Mouse (Mus musculus) heart, adult 2 months (tissue): Measurements from ENCODE around the gene Efna1.

Source experiments
- CTCF ChIP-seq: fragments of 200-600 bp; IDR thresholded peaks from 2 replicates; pipeline ENCODE4 v1.8.1; 2022; ENCODE audit warnings: antibody characterized with exemption, mild to moderate bottlenecking, moderate library complexity
- POLR2A ChIP-seq: fragments of 200-500 bp; IDR thresholded peaks from 2 replicates; pipeline ENCODE4 v1.6.1; 2011; ENCODE audit warnings: mild to moderate bottlenecking, low read depth, low read length, control low read depth; ENCODE audit not compliant: insufficient read depth

DNA sequence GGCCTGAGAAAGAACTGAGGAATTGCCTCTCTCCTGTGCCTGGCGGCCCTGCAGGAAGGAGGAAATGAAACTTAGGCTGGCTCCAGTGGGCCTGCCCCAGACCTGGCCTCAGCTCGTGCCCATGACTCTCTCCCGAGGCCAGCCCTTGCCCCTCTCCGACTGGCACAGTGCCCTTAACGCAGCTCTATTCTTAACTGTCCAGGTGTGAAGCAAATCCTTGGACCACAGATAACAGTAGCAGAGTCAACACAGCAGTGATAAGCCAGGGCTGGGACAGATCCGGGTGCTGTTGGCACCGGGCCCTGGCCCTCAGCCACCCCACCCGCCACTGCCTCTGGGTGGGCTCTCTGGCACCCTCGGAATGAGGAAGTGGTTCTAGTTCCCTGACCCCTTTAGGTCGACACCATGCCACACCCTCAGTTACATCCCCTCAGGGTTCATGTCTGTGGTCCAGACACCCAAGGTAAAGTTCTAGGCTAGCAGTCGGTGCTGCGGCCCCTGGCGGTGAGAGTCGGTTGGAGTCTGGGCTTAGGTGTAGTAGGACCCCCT, 47.3 kb downstream of the Efna1 start:
- TF ChIP-seq POLR2A (no peak), CTCF (no peak)
